Mouse (Mus musculus) neural tube, embryonic 13.5 days (tissue): ENCODE measurements around the gene Gm44596. TPM values are rescaled to one million over a fixed set of nuclear protein-coding genes. Genes with fewer than 3 reads are reported as not detected.

Source experiments
- ATAC-seq: fragments of 200-750 bp; cut with Nextera tagmentation; 2 replicates; pipeline ENCODE4 v1.8.0; 2017; ENCODE audit warnings: low read depth, mild to moderate bottlenecking, moderate TSS enrichment, moderate library complexity
- H3K27ac ChIP-seq: fragments of 300-500 bp; sonication (generic); replicated peaks from 2 replicates; pipeline ENCODE4 v1.5.1; 2015; ENCODE audit warnings: moderate library complexity, mild to moderate bottlenecking, inconsistent platforms
- H3K27me3 ChIP-seq: fragments of 300-500 bp; sonication (generic); 2 replicates; pipeline ENCODE4 v1.6.1; 2015; ENCODE audit warnings: mild to moderate bottlenecking, inconsistent platforms
- H3K36me3 ChIP-seq: fragments of 300-500 bp; sonication (generic); 2 replicates; pipeline ENCODE4 v1.6.1; 2015; ENCODE audit warnings: mild to moderate bottlenecking, inconsistent platforms
- H3K4me1 ChIP-seq: fragments of 300-500 bp; sonication (generic); replicated peaks from 2 replicates; pipeline ENCODE4 v1.6.1; 2015; ENCODE audit warnings: inconsistent platforms
- H3K4me2 ChIP-seq: fragments of 300-500 bp; sonication (generic); 2 replicates; pipeline ENCODE4 v1.6.1; 2015; ENCODE audit warnings: inconsistent platforms, mild to moderate bottlenecking, moderate library complexity
- H3K4me3 ChIP-seq: fragments of 300-500 bp; sonication (generic); 2 replicates; pipeline ENCODE4 v1.5.1; 2015; ENCODE audit warnings: mild to moderate bottlenecking, inconsistent platforms
- H3K9ac ChIP-seq: fragments of 300-500 bp; sonication (generic); 2 replicates; pipeline ENCODE4 v1.6.1; 2015; ENCODE audit warnings: moderate library complexity, mild to moderate bottlenecking, inconsistent platforms
- H3K9me3 ChIP-seq: fragments of 300-500 bp; sonication (generic); 2 replicates; pipeline ENCODE4 v1.6.1; 2016; ENCODE audit warnings: inconsistent platforms
- WGBS: fragments of 180-500 bp; shearing (Covaris S2); methylation state at CpG from one replicate; pipeline ENCODE4 v1.1.7; 2015; 5-methylcytosine and 5-hydroxymethylcytosine counted together
- polyA plus RNA-seq: library from polyadenylated mRNA; unstranded; fragments of >200 nt; fragmentation: Nextera tagmentation; extraction: Ambion mirVana; gene quantifications from 2 replicates; pipeline ENCODE4 v1.2.1, GENCODE M21; 2015

The Gm44596 gene
- polyA plus RNA-seq, 1 experiment from 2014 or later = not detected

DNA sequence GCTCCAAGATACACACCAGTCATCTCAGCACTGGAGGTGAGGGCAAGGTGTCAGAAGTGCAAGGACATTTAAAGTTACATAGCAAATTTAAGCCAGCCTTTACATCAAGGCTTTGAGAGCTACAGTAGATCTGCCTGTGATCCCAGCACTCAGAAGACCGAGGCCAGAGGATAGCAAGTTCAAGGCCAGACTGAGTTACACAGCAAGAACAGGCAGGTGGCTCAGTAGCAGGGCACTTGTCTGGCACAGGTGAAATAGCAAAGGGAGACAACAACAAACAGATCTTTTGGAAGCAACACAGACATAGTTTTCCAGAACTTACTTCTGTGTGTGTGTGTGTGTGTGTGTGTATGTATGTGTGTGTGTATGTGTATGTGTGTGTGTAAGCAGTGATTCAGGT is 42.8 kb downstream of the Gm44596 start:
- 95% methylated on average over 1 of the region's 1 CpGs for WGBS
- H3K27me3 ChIP-seq = no peaks in the 10 kb centered on the region
- peaks cover 17% of the 10 kb centered on the region for H3K36me3 ChIP-seq
- no peak for ATAC-seq
- no peak overlapping the region for H3K9ac ChIP-seq
- H3K4me3 ChIP-seq = no peak overlapping the region
- no peak overlapping the region for H3K4me2 ChIP-seq
- H3K27ac ChIP-seq = no peak overlapping the region
- H3K9me3 ChIP-seq = no peaks in the 10 kb centered on the region
- peaks cover 10% of the 10 kb centered on the region for H3K4me1 ChIP-seq

DNA sequence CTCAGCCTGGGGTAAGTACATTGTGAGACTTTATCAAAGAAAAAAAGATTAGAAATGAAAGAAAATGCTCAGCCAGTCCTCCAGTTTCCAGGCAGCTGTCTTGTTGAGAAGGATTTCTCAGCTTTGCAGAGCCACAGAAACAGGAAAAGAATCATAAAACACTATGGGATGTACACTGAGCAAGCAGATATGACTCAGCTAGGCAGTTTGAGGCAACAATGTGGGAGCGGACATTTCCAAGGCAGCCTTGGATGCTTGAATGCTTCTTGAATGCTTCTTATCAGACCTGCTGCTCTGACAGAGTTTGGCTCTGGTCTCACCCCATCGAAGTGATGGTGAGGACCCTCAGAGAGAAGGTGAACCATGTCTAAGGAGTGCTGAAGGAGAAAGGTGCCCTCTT is 45.7 kb downstream of the Gm44596 start:
- Histone ChIP-seq H3K9ac (no peak overlapping the region), H3K27me3 (no peaks in the 10 kb centered on the region), H3K4me1 (peaks cover 18% of the 10 kb centered on the region), H3K4me3 (no peak overlapping the region), H3K9me3 (no peaks in the 10 kb centered on the region), H3K4me2 (no peak overlapping the region), H3K27ac (no peak overlapping the region), H3K36me3 (peaks cover 2% of the 10 kb centered on the region; the same call in 1 of the 2 replicates)
- no peak for ATAC-seq
- WGBS = 95% methylated on average over 2 of the region's 2 CpGs

DNA sequence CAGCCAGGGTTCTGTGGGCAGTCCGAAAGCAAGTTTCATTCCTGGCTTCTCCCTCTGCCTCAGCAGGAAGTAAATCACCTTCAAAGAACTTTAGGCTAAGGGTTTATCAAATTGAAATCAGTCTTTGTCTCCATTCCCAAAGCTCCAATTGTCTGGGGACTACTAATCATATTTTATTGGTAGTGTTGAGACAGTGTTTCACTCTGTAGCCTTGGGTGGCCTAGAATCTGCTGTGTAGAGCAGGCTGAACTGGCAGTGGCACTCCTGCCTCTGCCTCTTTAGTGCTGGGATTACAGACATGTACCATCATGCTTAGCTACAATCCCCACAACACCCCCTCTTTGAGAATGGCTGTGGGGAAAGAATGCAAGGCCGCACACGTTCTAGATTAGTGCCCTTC is 46.2 kb downstream of the Gm44596 start:
- Histone ChIP-seq H3K9ac (no peak overlapping the region), H3K27ac (no peak overlapping the region), H3K4me3 (no peak overlapping the region), H3K9me3 (no peaks in the 10 kb centered on the region), H3K36me3 (no peaks in the 10 kb centered on the region), H3K4me2 (no peak overlapping the region), H3K4me1 (peaks cover 18% of the 10 kb centered on the region), H3K27me3 (no peaks in the 10 kb centered on the region)
- 84% methylated on average over 3 of the region's 3 CpGs for WGBS
- no peak for ATAC-seq

DNA sequence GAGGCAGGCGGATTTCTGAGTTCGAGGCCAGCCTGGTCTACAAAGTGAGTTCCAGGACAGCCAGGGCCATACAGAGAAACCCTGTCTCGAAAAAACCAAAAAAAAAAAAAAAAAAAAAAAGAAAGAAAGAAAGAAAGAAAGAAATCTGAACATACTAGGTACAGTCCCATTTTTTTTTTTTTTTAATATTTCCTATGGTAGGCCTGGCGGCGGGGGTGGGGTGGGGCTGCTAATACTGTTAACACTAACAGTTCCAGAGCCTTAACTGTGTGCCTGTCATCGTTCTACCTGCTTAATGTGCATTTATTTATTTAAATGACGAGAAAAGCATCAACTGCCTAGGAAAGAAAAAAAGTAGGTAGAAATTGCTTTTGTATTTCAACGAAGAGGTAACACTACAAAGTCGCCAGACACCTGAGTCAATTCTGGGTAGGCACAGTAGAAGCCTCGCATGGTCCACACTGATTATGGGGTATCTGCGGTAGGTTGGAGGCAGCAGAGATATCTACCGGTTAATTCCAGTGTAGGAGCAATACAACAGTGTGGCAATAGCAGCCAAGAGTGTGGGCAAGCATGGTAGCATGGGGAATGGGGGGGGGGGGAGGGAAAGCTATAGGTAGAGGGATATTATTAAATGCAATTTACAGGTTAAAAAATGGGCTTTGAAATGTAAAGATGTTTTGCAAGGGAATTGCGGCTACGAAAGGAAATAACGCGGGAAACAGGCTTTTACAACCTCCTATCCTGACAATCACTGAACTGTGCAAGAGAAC is 48.4 kb downstream of the Gm44596 start:
- Histone ChIP-seq H3K36me3 (peaks cover 9% of the 10 kb centered on the region; the same call in 1 of the 2 replicates), H3K27me3 (no peaks in the 10 kb centered on the region), H3K4me2 (peak overlapping the region; percentile 74), H3K4me1 (peaks cover 18% of the 10 kb centered on the region), H3K4me3 (peak overlapping the region; percentile 63), H3K9me3 (no peaks in the 10 kb centered on the region), H3K9ac (peak overlapping the region; percentile 77), H3K27ac (peak overlapping the region; percentile 97)
- ATAC-seq = peak; percentile 67
- 50% methylated on average over 16 of the region's 16 CpGs for WGBS

DNA sequence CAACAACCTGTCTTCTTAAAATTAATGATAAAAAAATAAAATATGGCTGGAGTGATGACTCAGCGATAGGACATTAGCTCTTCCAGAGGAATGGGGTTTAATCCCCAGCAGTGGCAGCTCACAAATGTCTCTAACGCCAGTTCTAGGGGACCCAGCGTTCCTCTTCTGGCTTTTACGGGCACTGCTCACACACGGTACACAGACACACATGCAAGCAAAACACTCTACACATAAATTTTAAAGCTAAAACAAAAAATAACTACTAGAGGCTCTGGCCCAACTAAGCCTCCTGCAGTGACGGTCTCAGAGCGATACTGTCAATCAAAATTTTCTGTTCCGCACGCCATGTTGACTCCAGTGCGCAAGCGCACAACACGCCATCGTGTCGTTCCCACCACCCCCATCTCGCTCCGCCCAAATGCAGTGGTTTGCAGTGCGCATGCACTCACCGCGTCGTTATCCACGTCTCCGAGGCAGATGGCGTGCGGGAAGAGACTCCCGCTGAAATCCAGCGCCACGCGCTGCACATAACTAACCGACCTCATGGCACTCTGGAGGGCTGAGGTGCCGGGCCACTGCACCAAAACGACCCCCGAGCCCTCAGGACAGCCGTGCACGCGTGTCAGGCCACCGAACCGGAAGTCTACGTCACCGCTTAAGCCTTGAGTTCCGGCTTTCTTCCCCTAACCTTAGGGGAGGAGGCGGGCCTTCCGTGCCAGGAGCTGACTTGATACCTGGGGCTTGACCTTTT is 49.1 kb downstream of the Gm44596 start, which contains the start of gene Itfg2:
Gene Itfg2, minus strand, starts transcription at position 663 of the 751 bp plus-strand sequence.
- WGBS = under 1% methylated on average over 42 of the region's 42 CpGs
- Histone ChIP-seq H3K4me1 (peaks cover 18% of the 10 kb centered on the region), H3K9ac (peak within 1 kb of the TSS; percentile 77), H3K9me3 (no peaks in the 10 kb centered on the region), H3K4me3 (peak within 1 kb of the TSS; percentile 63), H3K27me3 (no peaks in the 10 kb centered on the region), H3K27ac (peak within 1 kb of the TSS; percentile 97), H3K4me2 (peak within 1 kb of the TSS; percentile 74), H3K36me3 (peaks cover 17% of the 10 kb centered on the region)
- peak; percentile 96 for ATAC-seq

DNA sequence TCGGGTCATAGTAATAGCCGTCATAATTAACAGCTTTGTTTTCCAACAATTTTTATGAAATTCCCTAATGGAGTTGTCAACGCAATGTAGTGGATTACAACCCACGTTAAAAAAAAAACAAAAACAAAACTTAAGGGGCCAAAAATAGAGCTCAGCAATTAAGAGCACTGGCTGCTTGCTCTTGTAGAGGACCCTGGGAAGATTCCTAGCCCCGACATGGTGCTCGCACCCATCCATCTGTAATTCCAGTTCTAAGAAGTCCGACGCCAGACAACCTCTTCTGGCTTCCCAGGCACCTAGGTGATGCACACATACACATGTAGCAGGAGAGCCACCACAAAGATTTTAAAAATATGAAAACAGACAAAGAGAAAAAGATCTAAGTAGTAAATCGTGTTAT is 49.7 kb downstream of the Gm44596 start:
- peaks cover 18% of the 10 kb centered on the region for H3K4me1 ChIP-seq
- WGBS = 17% methylated on average over 9 of the region's 9 CpGs
- no peak for ATAC-seq
- H3K4me2 ChIP-seq = peak overlapping the region; percentile 74
- H3K4me3 ChIP-seq = peak overlapping the region; percentile 63
- peak overlapping the region; percentile 77 for H3K9ac ChIP-seq
- peak overlapping the region; percentile 97 for H3K27ac ChIP-seq
- no peaks in the 10 kb centered on the region for H3K9me3 ChIP-seq
- H3K36me3 ChIP-seq = peaks cover 23% of the 10 kb centered on the region
- no peaks in the 10 kb centered on the region for H3K27me3 ChIP-seq

DNA sequence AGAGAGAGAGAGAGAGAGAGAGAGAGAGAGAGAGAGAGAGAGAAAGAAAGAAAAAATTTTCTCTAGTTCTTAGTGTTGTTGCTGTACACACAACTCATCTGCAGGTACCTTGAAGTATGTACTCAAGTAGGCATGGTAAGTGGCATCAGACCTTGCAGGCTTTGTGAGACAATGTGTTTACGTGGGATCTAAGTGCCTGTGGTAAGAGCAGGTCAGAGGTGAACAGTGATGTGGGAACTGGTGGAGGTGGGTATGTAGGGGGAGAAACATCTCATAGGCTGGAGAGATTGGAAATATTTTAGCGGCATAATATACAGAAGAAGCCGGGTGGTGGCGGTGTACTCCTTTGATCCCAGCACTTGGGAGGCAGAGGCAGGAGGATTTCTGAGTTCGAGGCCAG is 52.3 kb downstream of the Gm44596 start:
- Histone ChIP-seq H3K4me2 (no peak overlapping the region), H3K4me1 (peaks cover 19% of the 10 kb centered on the region), H3K9me3 (no peaks in the 10 kb centered on the region), H3K4me3 (no peak overlapping the region), H3K27ac (no peak overlapping the region), H3K36me3 (peaks cover 48% of the 10 kb centered on the region), H3K27me3 (no peaks in the 10 kb centered on the region), H3K9ac (no peak overlapping the region)
- WGBS = 92% methylated on average over 5 of the region's 5 CpGs
- no peak for ATAC-seq

DNA sequence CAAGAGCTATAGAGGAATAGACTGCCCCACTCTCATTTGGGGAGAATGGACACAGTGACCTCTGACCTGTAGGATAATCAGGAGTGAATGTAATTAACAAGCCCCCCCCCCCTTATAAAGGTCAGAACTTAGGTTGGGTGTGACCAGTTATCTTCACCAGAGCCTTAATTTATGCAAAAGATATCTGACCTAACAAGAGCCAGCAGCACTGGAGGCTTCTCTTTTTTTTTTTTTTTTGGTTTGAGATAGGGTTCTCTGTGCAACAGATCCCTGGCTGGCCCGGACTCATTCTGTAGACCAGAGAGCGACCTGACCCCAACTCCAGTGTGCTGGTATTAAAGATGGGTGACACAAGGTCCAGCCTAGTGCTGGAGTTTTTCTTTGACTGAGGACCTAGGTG is 54.0 kb downstream of the Gm44596 start:
- no peaks in the 10 kb centered on the region for H3K27me3 ChIP-seq
- no peak overlapping the region for H3K4me3 ChIP-seq
- no peak overlapping the region for H3K27ac ChIP-seq
- H3K36me3 ChIP-seq = peaks cover 66% of the 10 kb centered on the region
- no peaks in the 10 kb centered on the region for H3K9me3 ChIP-seq
- WGBS = 97% methylated on average over 2 of the region's 2 CpGs
- no peak overlapping the region for H3K9ac ChIP-seq
- no peak overlapping the region for H3K4me2 ChIP-seq
- ATAC-seq = no peak
- H3K4me1 ChIP-seq = peaks cover 13% of the 10 kb centered on the region

DNA sequence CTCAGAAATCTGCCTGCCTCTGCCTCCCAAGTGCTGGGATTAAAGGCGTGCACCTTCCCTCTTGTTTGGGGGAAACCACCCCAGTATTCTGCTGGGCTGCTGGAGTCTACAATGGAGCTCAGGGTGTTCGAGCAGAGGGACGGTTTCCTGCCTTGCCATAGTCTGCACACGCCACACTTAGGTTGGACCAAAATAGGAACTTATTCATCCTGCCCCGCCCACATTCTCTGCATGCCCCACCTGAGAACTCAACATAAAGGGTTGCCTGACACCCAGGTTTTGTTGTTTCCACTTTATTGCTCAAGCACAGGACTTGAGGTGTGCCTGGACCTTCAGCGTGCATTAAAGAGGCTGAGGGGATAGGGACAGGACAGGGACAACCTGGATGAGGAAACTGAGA is 54.5 kb downstream of the Gm44596 start:
- peaks cover 71% of the 10 kb centered on the region for H3K36me3 ChIP-seq
- no peak for ATAC-seq
- no peak overlapping the region for H3K4me2 ChIP-seq
- H3K27ac ChIP-seq = no peak overlapping the region
- WGBS = 92% methylated on average over 6 of the region's 6 CpGs
- no peaks in the 10 kb centered on the region for H3K9me3 ChIP-seq
- no peaks in the 10 kb centered on the region for H3K27me3 ChIP-seq
- no peak overlapping the region for H3K9ac ChIP-seq
- H3K4me3 ChIP-seq = no peak overlapping the region
- peaks cover 13% of the 10 kb centered on the region for H3K4me1 ChIP-seq

DNA sequence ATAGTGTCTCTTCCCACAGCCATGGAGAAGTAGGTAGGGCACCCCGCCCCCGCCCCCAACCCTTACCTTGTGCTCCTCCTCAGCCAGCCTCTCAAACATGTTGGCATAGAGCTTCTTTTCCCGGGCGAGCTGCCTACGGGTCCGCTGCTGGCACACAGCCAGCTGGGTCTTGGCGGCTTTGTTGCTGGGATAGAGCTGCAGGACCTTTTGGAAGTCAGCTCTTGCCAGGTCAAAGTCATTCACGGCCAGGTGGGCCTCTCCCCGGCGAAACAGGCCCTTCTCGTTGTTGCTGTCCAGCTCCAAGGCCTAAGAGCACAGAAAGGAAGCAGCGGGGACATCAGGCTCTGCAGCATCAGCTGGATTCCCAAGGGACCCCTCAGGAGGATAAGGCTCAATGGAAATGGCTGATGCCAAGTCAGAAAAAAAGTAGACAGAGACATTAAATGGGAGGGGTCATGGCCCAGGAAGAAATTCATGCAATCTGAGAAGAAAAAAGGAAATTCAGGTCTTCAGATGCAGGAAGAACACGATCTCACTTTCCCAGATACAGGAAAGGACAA is 57.1 kb downstream of the Gm44596 start:
- H3K36me3 ChIP-seq = peaks cover 88% of the 10 kb centered on the region
- WGBS = 79% methylated on average over 13 of the region's 13 CpGs
- H3K4me2 ChIP-seq = no peak overlapping the region
- no peak overlapping the region for H3K27ac ChIP-seq
- H3K27me3 ChIP-seq = no peaks in the 10 kb centered on the region
- no peak overlapping the region for H3K4me3 ChIP-seq
- no peak for ATAC-seq
- H3K9ac ChIP-seq = no peak overlapping the region
- H3K9me3 ChIP-seq = no peaks in the 10 kb centered on the region
- peaks cover 30% of the 10 kb centered on the region for H3K4me1 ChIP-seq

DNA sequence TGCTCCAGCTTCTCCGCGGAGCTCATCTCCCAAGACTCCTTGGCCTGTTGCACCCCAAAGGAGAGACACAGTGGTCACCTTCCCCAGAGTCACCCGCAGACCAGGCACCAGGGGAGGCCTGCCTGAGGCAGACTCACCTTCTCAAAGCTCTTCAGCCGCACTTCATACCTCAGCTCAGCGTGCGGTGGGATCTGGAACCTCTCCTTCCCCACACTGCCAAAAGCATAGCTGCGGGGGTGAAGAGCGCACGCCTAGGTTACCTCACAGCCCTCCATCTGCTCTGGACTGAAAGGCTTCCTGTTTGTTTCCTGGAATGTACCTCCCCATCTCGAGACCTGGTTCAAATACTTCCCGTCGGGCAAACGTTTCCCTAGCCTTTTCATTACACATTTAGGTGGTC is 58.3 kb downstream of the Gm44596 start:
- Histone ChIP-seq H3K9me3 (no peaks in the 10 kb centered on the region), H3K9ac (no peak overlapping the region), H3K27me3 (no peaks in the 10 kb centered on the region), H3K4me2 (no peak overlapping the region), H3K4me1 (peaks cover 30% of the 10 kb centered on the region), H3K27ac (no peak overlapping the region), H3K4me3 (no peak overlapping the region), H3K36me3 (peaks cover 80% of the 10 kb centered on the region)
- WGBS = 96% methylated on average over 13 of the region's 13 CpGs
- no peak for ATAC-seq

DNA sequence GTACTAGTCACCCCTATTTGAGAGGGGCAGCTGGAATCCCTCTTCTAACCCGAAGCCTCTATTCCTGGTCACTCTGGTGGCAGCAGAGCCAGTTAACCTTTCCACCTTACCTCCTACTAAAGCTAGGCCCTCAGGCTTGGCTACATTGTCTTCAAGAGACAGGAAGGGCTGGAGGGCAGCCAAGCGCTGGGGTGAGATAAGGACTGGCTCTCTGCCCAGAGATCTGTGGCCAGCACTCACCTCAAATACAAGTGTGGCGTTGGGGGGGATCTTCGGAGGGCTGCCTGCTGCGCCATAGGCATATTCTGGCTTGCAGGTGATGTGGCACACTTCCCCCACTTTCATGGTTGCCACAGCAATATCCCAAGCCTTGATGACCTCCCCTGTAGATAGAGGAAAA is 60.2 kb downstream of the Gm44596 start:
- no peak for ATAC-seq
- no peaks in the 10 kb centered on the region; the same call in 1 of the 2 replicates for H3K27me3 ChIP-seq

More for the DNA sequence above, 60.2 kb downstream of the Gm44596 start:
- H3K9ac ChIP-seq = no peak overlapping the region
- peaks cover 40% of the 10 kb centered on the region for H3K4me1 ChIP-seq
- no peak overlapping the region for H3K4me2 ChIP-seq
- H3K27ac ChIP-seq = no peak overlapping the region; the same call in 1 of the 2 replicates
- no peaks in the 10 kb centered on the region for H3K9me3 ChIP-seq
- peaks cover 61% of the 10 kb centered on the region for H3K36me3 ChIP-seq
- peak overlapping the region; percentile 2; the same call in 1 of the 2 replicates for H3K4me3 ChIP-seq
- WGBS = 91% methylated on average over 5 of the region's 5 CpGs
